In the genomic region with DNA sequence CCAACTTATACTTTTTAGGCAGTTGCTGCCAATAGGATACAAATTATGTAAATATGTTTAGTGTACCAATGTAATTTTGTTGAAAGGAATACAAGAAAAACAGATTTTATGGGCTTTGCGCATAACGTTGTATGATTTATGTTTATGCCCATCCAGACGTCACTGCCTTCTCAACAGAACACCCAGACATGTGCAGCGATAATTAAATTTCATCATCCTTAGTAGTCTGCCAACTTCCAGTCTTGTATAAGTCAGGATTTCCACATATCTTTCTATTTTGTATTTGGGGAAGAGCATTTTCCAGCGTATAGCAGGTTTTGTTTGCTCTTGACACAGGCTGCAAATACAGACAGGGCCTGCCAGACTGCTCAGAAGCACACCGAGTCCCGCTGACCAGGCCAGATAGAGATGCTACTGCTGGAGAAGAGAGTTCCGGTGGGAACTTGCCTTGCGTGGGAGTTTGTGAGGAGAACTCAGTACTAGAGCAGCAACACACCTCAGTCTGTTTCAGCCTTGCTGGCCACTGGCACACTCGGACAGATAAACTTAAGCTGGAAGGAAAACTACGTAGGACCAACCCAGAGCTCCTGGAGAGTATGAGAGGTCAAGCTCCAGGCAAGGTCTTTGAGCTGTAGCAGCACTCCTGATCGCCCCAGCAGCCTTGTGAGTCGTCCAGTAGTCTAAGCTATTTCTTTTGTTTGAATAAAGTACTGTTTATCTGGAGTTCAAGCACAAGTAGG, we compare ENCODE assay signal across 15 mouse cellular contexts. TPM values are rescaled to one million over a fixed set of nuclear protein-coding genes. Genes with fewer than 3 reads are reported as not detected.
DNase-seq lines count a peak whose midpoint lies in the region; ATAC-seq and TF ChIP-seq lines count a peak whose summit lies in the region.
"Had no signal": no experiment of that assay in that cellular context is flagged by ENCODE, and none has a peak within 500 bp of the region (broad histone marks: within the 10 kb centered on the region; RNA-seq: fewer than 3 reads in every experiment).

No protein-coding gene starts in this region.

- no peak overlapping the region for H3K4me2 ChIP-seq in forebrain, embryonic 13.5 days
- H3K4me2 ChIP-seq in forebrain, embryonic 12.5 days = no peak overlapping the region
- no peak overlapping the region for H3K4me2 ChIP-seq in heart, postnatal 0 days (ENCODE audit: low read depth, low read length)
- no peak overlapping the region for H3K4me2 ChIP-seq in midbrain, embryonic 14.5 days (ENCODE audit: low read length)
- H3K4me2 ChIP-seq in stomach, embryonic 15.5 days = no peak overlapping the region
- H3K4me2 ChIP-seq: embryonic facial prominence, embryonic 13.5 days; hindbrain, embryonic 14.5 days had no signal

- TF ChIP-seq CTCF in heart, postnatal 0 days (IDR thresholded peaks at IDR 0.05; ENCODE audit: low read depth) = no peak

- no peak overlapping the region for H3K9ac ChIP-seq in forebrain, embryonic 13.5 days
- no peak overlapping the region for H3K9ac ChIP-seq in forebrain, embryonic 12.5 days
- H3K9ac ChIP-seq in heart, postnatal 0 days (replicated peaks; ENCODE audit: low read depth, low read length) = no peak overlapping the region
- no peak overlapping the region for H3K9ac ChIP-seq in midbrain, embryonic 14.5 days (replicated peaks; ENCODE audit: low read length)
- H3K9ac ChIP-seq in stomach, embryonic 15.5 days = no peak overlapping the region
- H3K9ac ChIP-seq: embryonic facial prominence, embryonic 13.5 days; hindbrain, embryonic 14.5 days had no signal

- no peaks in the 10 kb centered on the region for H3K4me1 ChIP-seq in forebrain, embryonic 13.5 days
- H3K4me1 ChIP-seq in forebrain, embryonic 12.5 days = 0 out of 2 replicates have a peak, but pooled peaks cover 3% of the 10 kb centered on the region
- H3K4me1 ChIP-seq in heart, postnatal 0 days (ENCODE audit: control insufficient read depth, insufficient read depth) = peaks cover 9% of the 10 kb centered on the region; the same call in 1 of the 2 replicates
- H3K4me1 ChIP-seq in midbrain, embryonic 10.5 days = no peaks in the 10 kb centered on the region
- no peaks in the 10 kb centered on the region for H3K4me1 ChIP-seq in midbrain, embryonic 14.5 days (ENCODE audit: control insufficient read depth, insufficient read depth, low read length)
- peaks cover 28% of the 10 kb centered on the region; the same call in 1 of the 2 replicates for H3K4me1 ChIP-seq in stomach, embryonic 15.5 days

- WGBS in forebrain, embryonic 13.5 days = 84% methylated on average over 13 of the region's 13 CpGs
- WGBS in forebrain, embryonic 12.5 days = 88% methylated on average over 13 of the region's 13 CpGs
- 50% methylated on average over 13 of the region's 13 CpGs for WGBS in heart, postnatal 0 days
- 88% methylated on average over 13 of the region's 13 CpGs for WGBS in midbrain, embryonic 10.5 days
- WGBS in midbrain, embryonic 14.5 days = 84% methylated on average over 13 of the region's 13 CpGs
- WGBS in stomach, embryonic 15.5 days = 59% methylated on average over 13 of the region's 13 CpGs

- TF ChIP-seq EP300 in heart, postnatal 0 days (IDR thresholded peaks at IDR 0.05; ENCODE audit: low read depth) = no peak

- intact Hi-C loops in heart, postnatal 25 days (cut with DNase I) = no loop called here
- intact Hi-C loops in gastrocnemius, postnatal 36 days (cut with DNase I) = no loop called here

- no peak overlapping the region for H3K4me3 ChIP-seq in forebrain, embryonic 13.5 days
- H3K4me3 ChIP-seq in forebrain, embryonic 12.5 days (replicated peaks) = no peak overlapping the region
- H3K4me3 ChIP-seq in heart, postnatal 0 days (ENCODE audit: low read depth, low read length) = no peak overlapping the region
- no peak overlapping the region for H3K4me3 ChIP-seq in midbrain, embryonic 10.5 days
- no peak overlapping the region for H3K4me3 ChIP-seq in midbrain, embryonic 14.5 days (replicated peaks; ENCODE audit: low read depth, low read length)
- no peak overlapping the region for H3K4me3 ChIP-seq in stomach, embryonic 15.5 days (replicated peaks)
- H3K4me3 ChIP-seq: embryonic facial prominence, embryonic 13.5 days; gastrocnemius, adult 2 months; limb, embryonic 10.5 days had no signal

- H3K9me3 ChIP-seq in forebrain, embryonic 13.5 days (replicated peaks) = no peaks in the 10 kb centered on the region
- no peaks in the 10 kb centered on the region for H3K9me3 ChIP-seq in forebrain, embryonic 12.5 days
- no peaks in the 10 kb centered on the region for H3K9me3 ChIP-seq in heart, postnatal 0 days (replicated peaks; ENCODE audit: control insufficient read depth, low read length)
- H3K9me3 ChIP-seq in midbrain, embryonic 10.5 days (replicated peaks) = no peaks in the 10 kb centered on the region
- no peaks in the 10 kb centered on the region for H3K9me3 ChIP-seq in midbrain, embryonic 14.5 days (ENCODE audit: control insufficient read depth, low read length)
- no peaks in the 10 kb centered on the region for H3K9me3 ChIP-seq in stomach, embryonic 15.5 days
- H3K9me3 ChIP-seq: embryonic facial prominence, embryonic 13.5 days; limb, embryonic 10.5 days had no signal

- no peaks in the 10 kb centered on the region for H3K36me3 ChIP-seq in forebrain, embryonic 13.5 days (ENCODE audit: poor library complexity, severe bottlenecking)
- no peaks in the 10 kb centered on the region for H3K36me3 ChIP-seq in forebrain, embryonic 12.5 days (replicated peaks)
- no peaks in the 10 kb centered on the region for H3K36me3 ChIP-seq in heart, postnatal 0 days (replicated peaks; ENCODE audit: control insufficient read depth, insufficient read depth, low read length)
- no peaks in the 10 kb centered on the region for H3K36me3 ChIP-seq in midbrain, embryonic 10.5 days
- H3K36me3 ChIP-seq in midbrain, embryonic 14.5 days (ENCODE audit: control insufficient read depth, insufficient read depth, low read length) = no peaks in the 10 kb centered on the region
- no peaks in the 10 kb centered on the region for H3K36me3 ChIP-seq in stomach, embryonic 15.5 days
- H3K36me3 ChIP-seq: embryonic facial prominence, embryonic 13.5 days; limb, embryonic 10.5 days had no signal

- peak; percentile 75; the same call in 1 of the 2 replicates for ATAC-seq in forebrain, embryonic 13.5 days
- ATAC-seq in forebrain, embryonic 12.5 days (ENCODE audit: low FRiP score) = no peak
- ATAC-seq in heart, postnatal 0 days (ENCODE audit: insufficient read depth, low read depth) = no peak
- ATAC-seq in midbrain, embryonic 14.5 days (ENCODE audit: low FRiP score, low TSS enrichment) = no peak
- ATAC-seq in stomach, embryonic 15.5 days (ENCODE audit: insufficient read depth, low FRiP score, low read depth) = no peak

- peak; percentile 36 for DNase-seq in heart, postnatal 0 days (ENCODE audit: low spot score)
- no peak for DNase-seq in heart, postnatal 25 days (ENCODE audit: low spot score)
- peak; percentile 10 for DNase-seq in midbrain, embryonic 10.5 days (ENCODE audit: low spot score)
- DNase-seq in midbrain, embryonic 14.5 days = no peak
- DNase-seq in gastrocnemius, postnatal 36 days = no peak
- DNase-seq: cerebellum, postnatal 25 days; gastrocnemius, adult 2 months; kidney, adult 8-10 months; spleen, adult 18-20 months had no signal

- H3K27ac ChIP-seq in forebrain, embryonic 13.5 days = no peak overlapping the region
- H3K27ac ChIP-seq in forebrain, embryonic 12.5 days = no peak overlapping the region
- no peak overlapping the region for H3K27ac ChIP-seq in heart, postnatal 0 days (ENCODE audit: low read depth)
- H3K27ac ChIP-seq in midbrain, embryonic 10.5 days (replicated peaks) = no peak overlapping the region
- no peak overlapping the region for H3K27ac ChIP-seq in midbrain, embryonic 14.5 days (replicated peaks; ENCODE audit: low read depth, low read length)
- H3K27ac ChIP-seq in stomach, embryonic 15.5 days = peak overlapping the region; percentile 51; the same call in 1 of the 2 replicates
- H3K27ac ChIP-seq: embryonic facial prominence, embryonic 13.5 days; gastrocnemius, adult 2 months; hindbrain, embryonic 14.5 days; limb, embryonic 10.5 days had no signal

- no peaks in the 10 kb centered on the region for H3K27me3 ChIP-seq in forebrain, embryonic 13.5 days
- no peaks in the 10 kb centered on the region for H3K27me3 ChIP-seq in forebrain, embryonic 12.5 days
- H3K27me3 ChIP-seq in heart, postnatal 0 days (ENCODE audit: control insufficient read depth, insufficient read depth, low read length) = no peaks in the 10 kb centered on the region
- no peaks in the 10 kb centered on the region for H3K27me3 ChIP-seq in midbrain, embryonic 10.5 days (ENCODE audit: low read depth, poor library complexity, severe bottlenecking)
- H3K27me3 ChIP-seq in midbrain, embryonic 14.5 days (ENCODE audit: control insufficient read depth, insufficient read depth, low read length) = no peaks in the 10 kb centered on the region
- H3K27me3 ChIP-seq in stomach, embryonic 15.5 days (replicated peaks) = no peaks in the 10 kb centered on the region
- H3K27me3 ChIP-seq: embryonic facial prominence, embryonic 13.5 days had no signal

RNA-seq across cellular contexts. Expression of a gene that starts 21.0 kb away (rescaled TPM):
- 0.69 and 0.72 TPM in 2 replicates for polyA plus RNA-seq in forebrain, embryonic 13.5 days (2015; fragmentation: Nextera tagmentation; extraction: Ambion mirVana)
- 1.3 and 1.9 TPM in 2 replicates for polyA plus RNA-seq in forebrain, embryonic 12.5 days (2016; fragmentation: Nextera tagmentation; extraction: Ambion mirVana)
- 2.9 and 6.2 TPM in 2 replicates for total RNA-seq in heart, postnatal 0 days (2014; rRNA removed; ENCODE audit: low replicate concordance)
- polyA plus RNA-seq in heart, postnatal 0 days (2015; fragmentation: Nextera tagmentation; extraction: Ambion mirVana) = 1.9 and 2.1 TPM in 2 replicates
- 1 to 10 TPM in 1 of 2 experiments, under 1 TPM in 1; 0.94 to 1.6 TPM for total RNA-seq in heart, postnatal 25 days (2021)
- 1.5 and 1.8 TPM in 2 replicates for polyA plus RNA-seq in midbrain, embryonic 10.5 days (2016; fragmentation: Nextera tagmentation; extraction: Ambion mirVana)
- 0.72 and 0.86 TPM in 2 replicates for polyA plus RNA-seq in midbrain, embryonic 14.5 days (2014; fragmentation: Nextera tagmentation; extraction: Ambion mirVana)
- 9.1 and 12.6 TPM in 2 replicates for polyA plus RNA-seq in stomach, embryonic 15.5 days (2015; fragmentation: Nextera tagmentation; extraction: Ambion mirVana)
- under 1 TPM; 0.52 to 0.71 TPM for total RNA-seq in gastrocnemius, postnatal 36 days (2021)

Comparison
In these comparisons a context has a peak if more than half of its experiments do, and no peak if none do; other contexts are left out.
1. DNase-seq: peak in heart, postnatal 0 days (single experiment) and midbrain, embryonic 10.5 days (single experiment); none in heart, postnatal 25 days (single experiment), midbrain, embryonic 14.5 days (single experiment) and gastrocnemius, postnatal 36 days (0 of 2).